Mouse (Mus musculus) midbrain, embryonic 14.5 days (tissue): ENCODE results near the gene Ear14. TPM values are rescaled to one million over a fixed set of nuclear protein-coding genes. Genes with fewer than 3 reads are reported as not detected.
"Not testable (repeated sequence)": the region's sequence is repeated elsewhere in the genome, so short reads cannot be mapped to it uniquely, and the experiment has no call there.

ENCODE experiments used
- ATAC-seq: fragments of 200-750 bp; cut with Nextera tagmentation; 2 replicates; pipeline ENCODE4 v1.8.0; 2017; ENCODE audit warnings: moderate number of reproducible peaks, moderate library complexity; ENCODE audit not compliant: low FRiP score, low TSS enrichment
- DNase-seq: peaks from one replicate; pipeline ENCODE4 v3.0.0-alpha.2; 2015
- H3K27ac ChIP-seq: fragments of 300-500 bp; sonication (generic); replicated peaks from 2 replicates; pipeline ENCODE4 v1.5.1; 2014; ENCODE audit warnings: mild to moderate bottlenecking, low read depth, low read length, moderate library complexity
- H3K27me3 ChIP-seq: fragments of 300-500 bp; sonication (generic); 2 replicates; pipeline ENCODE4 v1.6.1; 2014; ENCODE audit warnings: low read length, control low read depth, mixed read lengths; ENCODE audit not compliant: control insufficient read depth, insufficient read depth
- H3K36me3 ChIP-seq: fragments of 300-500 bp; sonication (generic); 2 replicates; pipeline ENCODE4 v1.6.1; 2014; ENCODE audit warnings: low read length, control low read depth; ENCODE audit not compliant: control insufficient read depth, insufficient read depth
- H3K4me1 ChIP-seq: fragments of 300-500 bp; sonication (generic); 2 replicates; pipeline ENCODE4 v1.6.1; 2014; ENCODE audit warnings: mild to moderate bottlenecking, antibody characterized with exemption, low read length, control low read depth; ENCODE audit not compliant: control insufficient read depth, insufficient read depth
- H3K4me2 ChIP-seq: fragments of 300-500 bp; sonication (generic); 2 replicates; pipeline ENCODE4 v1.6.1; 2014; ENCODE audit warnings: mild to moderate bottlenecking, low read length, moderate library complexity
- H3K4me3 ChIP-seq: fragments of 300-500 bp; sonication (generic); replicated peaks from 2 replicates; pipeline ENCODE4 v1.5.1; 2014; ENCODE audit warnings: low read depth, low read length
- H3K9ac ChIP-seq: fragments of 300-500 bp; sonication (generic); replicated peaks from 2 replicates; pipeline ENCODE4 v1.6.1; 2014; ENCODE audit warnings: mild to moderate bottlenecking, low read length, moderate library complexity
- H3K9me3 ChIP-seq: fragments of 300-500 bp; sonication (generic); 2 replicates; pipeline ENCODE4 v1.6.1; 2016; ENCODE audit warnings: low read length, control low read depth, mixed read lengths; ENCODE audit not compliant: control insufficient read depth
- WGBS: fragments of 180-500 bp; shearing (Covaris S2); extraction: QIAGEN DNeasy Blood & Tissue Kit; methylation state at CpG from one replicate; pipeline ENCODE4 v1.1.7; 2014; 5-methylcytosine and 5-hydroxymethylcytosine counted together
- polyA plus RNA-seq: library from polyadenylated mRNA; unstranded; fragments of >200 nt; fragmentation: Nextera tagmentation; extraction: Ambion mirVana; gene quantifications from 2 replicates; pipeline ENCODE4 v1.2.1, GENCODE M21; 2014

Gene Ear14
- polyA plus RNA-seq, 1 experiment from 2014 or later: not detected

GRCm38 (mm10) chr14:51172947-51173346 is 30.2 kb upstream of the Ear14 start:
- not testable (repeated sequence) for H3K9me3 ChIP-seq, ATAC-seq, H3K4me2 ChIP-seq, H3K9ac ChIP-seq, H3K36me3 ChIP-seq, H3K4me1 ChIP-seq, H3K4me3 ChIP-seq, H3K27me3 ChIP-seq, DNase-seq, H3K27ac ChIP-seq
- 52% methylated on average over 4 of the region's 4 CpGs for WGBS

- no peaks in the 10 kb centered on the region for H3K4me1 ChIP-seq
- H3K27ac ChIP-seq: no peak overlapping the region
- H3K36me3 ChIP-seq: no peaks in the 10 kb centered on the region
- no peak for DNase-seq
- WGBS: 77% methylated on average over 4 of the region's 4 CpGs
- no peaks in the 10 kb centered on the region for H3K27me3 ChIP-seq
- H3K9ac ChIP-seq: no peak overlapping the region
- no peaks in the 10 kb centered on the region for H3K9me3 ChIP-seq
- no peak overlapping the region for H3K4me3 ChIP-seq
- H3K4me2 ChIP-seq: no peak overlapping the region
- ATAC-seq: no peak
These were observed 29.3 kb upstream of the Ear14 start for GRCm38 (mm10) chr14:51173843-51174242.

GRCm38 (mm10) chr14:51181051-51181450 is 22.1 kb upstream of the Ear14 start:
- not testable (repeated sequence) for H3K4me1 ChIP-seq
- 88% methylated on average over 2 of the region's 2 CpGs for WGBS

GRCm38 (mm10) chr14:51195681-51196080 is 7.5 kb upstream of the Ear14 start:
- Histone ChIP-seq H3K4me3 (no peak overlapping the region), H3K36me3 (no peaks in the 10 kb centered on the region), H3K27me3 (no peaks in the 10 kb centered on the region), H3K9ac (no peak overlapping the region), H3K4me1 (no peaks in the 10 kb centered on the region), H3K9me3 (no peaks in the 10 kb centered on the region), H3K4me2 (no peak overlapping the region), H3K27ac (no peak overlapping the region)
- 93% methylated on average over 4 of the region's 4 CpGs for WGBS
- DNase-seq (no peak), ATAC-seq (no peak)

More at GRCm38 (mm10) chr14:51181051-51181450, 22.1 kb upstream of the Ear14 start:
- not testable (repeated sequence) for ATAC-seq, H3K4me3 ChIP-seq, H3K27me3 ChIP-seq, DNase-seq, H3K9me3 ChIP-seq, H3K9ac ChIP-seq, H3K27ac ChIP-seq, H3K4me2 ChIP-seq, H3K36me3 ChIP-seq

- Histone ChIP-seq H3K9ac (no peak within 1 kb of the TSS), H3K4me1 (no peaks in the 10 kb centered on the region), H3K4me3 (no peak within 1 kb of the TSS), H3K9me3 (no peaks in the 10 kb centered on the region), H3K27ac (no peak within 1 kb of the TSS), H3K36me3 (no peaks in the 10 kb centered on the region), H3K4me2 (no peak within 1 kb of the TSS), H3K27me3 (no peaks in the 10 kb centered on the region)
- DNase-seq (no peak), ATAC-seq (no peak)
- 80% methylated on average over 5 of the region's 5 CpGs for WGBS
These were observed 3.8 kb upstream of the Ear14 start, which contains the start of gene Ang2 for GRCm38 (mm10) chr14:51199098-51200023. Gene Ang2, minus strand, starts transcription at chr14:51199148.

- ATAC-seq: no peak
- H3K4me3 ChIP-seq: no peak overlapping the region
- 87% methylated on average over 2 of the region's 2 CpGs for WGBS
These were observed 3.1 kb upstream of the Ear14 start for GRCm38 (mm10) chr14:51200054-51200453.

GRCm38 (mm10) chr14:51200466-51200865 is 2.7 kb upstream of the Ear14 start:
- no peaks in the 10 kb centered on the region for H3K4me1 ChIP-seq
- no peaks in the 10 kb centered on the region for H3K36me3 ChIP-seq
- no peak for DNase-seq
- no peak overlapping the region for H3K4me2 ChIP-seq
- H3K9ac ChIP-seq: no peak overlapping the region
- no peak for ATAC-seq
- no peaks in the 10 kb centered on the region for H3K27me3 ChIP-seq
- H3K9me3 ChIP-seq: no peaks in the 10 kb centered on the region
- WGBS: 95% methylated on average over 2 of the region's 2 CpGs
- no peak overlapping the region for H3K4me3 ChIP-seq
- no peak overlapping the region for H3K27ac ChIP-seq

More at GRCm38 (mm10) chr14:51200054-51200453, 3.1 kb upstream of the Ear14 start:
- Histone ChIP-seq H3K4me1 (no peaks in the 10 kb centered on the region), H3K27me3 (no peaks in the 10 kb centered on the region), H3K36me3 (no peaks in the 10 kb centered on the region), H3K9me3 (no peaks in the 10 kb centered on the region), H3K9ac (no peak overlapping the region), H3K27ac (no peak overlapping the region), H3K4me2 (no peak overlapping the region)
- DNase-seq: no peak

GRCm38 (mm10) chr14:51220075-51220474 is 16.9 kb downstream of the Ear14 start:
- H3K4me1 ChIP-seq, H3K27ac ChIP-seq, H3K4me3 ChIP-seq, H3K4me2 ChIP-seq, H3K9ac ChIP-seq, H3K27me3 ChIP-seq, ATAC-seq, H3K36me3 ChIP-seq, H3K9me3 ChIP-seq, DNase-seq: not testable (repeated sequence)
- WGBS: 92% methylated on average over 3 of the region's 3 CpGs

GRCm38 (mm10) chr14:51229657-51230056 is 26.5 kb downstream of the Ear14 start:
- H3K9ac ChIP-seq, ATAC-seq, H3K27me3 ChIP-seq, H3K36me3 ChIP-seq, H3K27ac ChIP-seq, DNase-seq, H3K9me3 ChIP-seq, H3K4me3 ChIP-seq, H3K4me2 ChIP-seq, H3K4me1 ChIP-seq: not testable (repeated sequence)
- WGBS: 52% methylated on average over 4 of the region's 4 CpGs
